Mouse (Mus musculus): ENCODE measurements around the gene Dhfr.
"Not testable (repeated sequence)": the region's sequence is repeated elsewhere in the genome, so short reads cannot be mapped to it uniquely, and the experiment has no call there.

Dhfr gene

GRCm38 (mm10) chr13:92354456-92355271 lies at the start of gene Dhfr, which contains the start of gene Msh3:
TSS of gene Dhfr (plus strand) at chr13:92354726.
TSS of gene Msh3 (minus strand) at chr13:92355003.
- peak; percentile 93 for ATAC-seq (ENCODE audit: low TSS enrichment)

- no peak for ATAC-seq (ENCODE audit: low TSS enrichment)
Observed at GRCm38 (mm10) chr13:92305680-92306079, 48.8 kb upstream of the Dhfr start, which contains the start of gene Gm20379. TSS of gene Gm20379 (plus strand) at chr13:92305980.

- ATAC-seq (ENCODE audit: low TSS enrichment) = peak; percentile 57; the same call in 1 of the 2 replicates
Observed at GRCm38 (mm10) chr13:92314613-92315012, 39.9 kb upstream of the Dhfr start.

GRCm38 (mm10) chr13:92320770-92321169 lies 33.8 kb upstream of the Dhfr start:
- no peak for ATAC-seq (ENCODE audit: low TSS enrichment)

GRCm38 (mm10) chr13:92326030-92326429 lies 28.5 kb upstream of the Dhfr start:
- peak; percentile 39; the same call in 1 of the 2 replicates for ATAC-seq (ENCODE audit: low TSS enrichment)

GRCm38 (mm10) chr13:92328000-92328399 lies 26.5 kb upstream of the Dhfr start:
- ATAC-seq (ENCODE audit: low TSS enrichment) = no peak

GRCm38 (mm10) chr13:92330621-92331020 lies 23.9 kb upstream of the Dhfr start:
- ATAC-seq (ENCODE audit: low TSS enrichment) = no peak

- ATAC-seq (ENCODE audit: low TSS enrichment) = no peak
Observed at GRCm38 (mm10) chr13:92332103-92332879, 22.2 kb upstream of the Dhfr start.

GRCm38 (mm10) chr13:92336857-92337256 lies 17.7 kb upstream of the Dhfr start:
- ATAC-seq (ENCODE audit: low TSS enrichment) = no peak

GRCm38 (mm10) chr13:92337773-92338462 lies 16.6 kb upstream of the Dhfr start:
- ATAC-seq (ENCODE audit: low TSS enrichment) = 0 out of 2 replicates have a peak, but pooled peaks have one; percentile 16

- no peak for ATAC-seq (ENCODE audit: low TSS enrichment)
Observed at GRCm38 (mm10) chr13:92339787-92340186, 14.7 kb upstream of the Dhfr start.

GRCm38 (mm10) chr13:92344033-92344432 lies 10.5 kb upstream of the Dhfr start:
- ATAC-seq (ENCODE audit: low TSS enrichment) = no peak

- 0 out of 2 replicates have a peak, but pooled peaks have one; percentile 26 for ATAC-seq (ENCODE audit: low TSS enrichment)
Observed at GRCm38 (mm10) chr13:92346338-92346737, 8.2 kb upstream of the Dhfr start.

GRCm38 (mm10) chr13:92351100-92351499 lies 3.4 kb upstream of the Dhfr start:
- ATAC-seq (ENCODE audit: low TSS enrichment) = no peak

- 0 out of 2 replicates have a peak, but pooled peaks have one; percentile 1 for ATAC-seq (ENCODE audit: low TSS enrichment)
Observed at GRCm38 (mm10) chr13:92353956-92354355, 570 bp upstream of the Dhfr start.

- ATAC-seq (ENCODE audit: low TSS enrichment) = no peak; the same call in 1 of the 2 replicates
Observed at GRCm38 (mm10) chr13:92355272-92355643, 732 bp downstream of the Dhfr start.

GRCm38 (mm10) chr13:92356376-92356775 lies 1.9 kb downstream of the Dhfr start:
- no peak for ATAC-seq (ENCODE audit: low TSS enrichment)

- no peak for ATAC-seq (ENCODE audit: low TSS enrichment)
Observed at GRCm38 (mm10) chr13:92357644-92358043, 3.1 kb downstream of the Dhfr start.

- no peak for ATAC-seq (ENCODE audit: low TSS enrichment)
Observed at GRCm38 (mm10) chr13:92361609-92362008, 7.1 kb downstream of the Dhfr start.

GRCm38 (mm10) chr13:92365312-92365711 lies 10.8 kb downstream of the Dhfr start:
- no peak for ATAC-seq (ENCODE audit: low TSS enrichment)

- ATAC-seq (ENCODE audit: low TSS enrichment) = no peak
Observed at GRCm38 (mm10) chr13:92370811-92371210, 16.3 kb downstream of the Dhfr start.

GRCm38 (mm10) chr13:92371466-92371865 lies 16.9 kb downstream of the Dhfr start:
- ATAC-seq (ENCODE audit: low TSS enrichment) = not testable (repeated sequence)
